Mouse (Mus musculus) thymus, adult 2 months (tissue): ENCODE results near the gene Irf2. TPM values are rescaled to one million over a fixed set of nuclear protein-coding genes. Genes with fewer than 3 reads are reported as not detected.
"Not testable (repeated sequence)": the region's sequence is repeated elsewhere in the genome, so short reads cannot be mapped to it uniquely, and the experiment has no call there.

ENCODE experiments used
- DNase-seq: peaks from one replicate; pipeline ENCODE4 v3.0.0; 2021
- H3K27ac ChIP-seq: fragments of 200-500 bp; 2 replicates; pipeline ENCODE4 v1.5.1; 2012; ENCODE audit warnings: low read length, control low read depth; ENCODE audit not compliant: control insufficient read depth, insufficient read depth
- H3K27me3 ChIP-seq: fragments of 200-500 bp; 2 replicates; pipeline ENCODE4 v1.6.1; 2012; ENCODE audit warnings: mild to moderate bottlenecking, low read length, moderate library complexity, mixed read lengths; ENCODE audit not compliant: control insufficient read depth, insufficient read depth
- H3K36me3 ChIP-seq: fragments of 200-500 bp; 2 replicates; pipeline ENCODE4 v1.6.1; 2012; ENCODE audit warnings: mild to moderate bottlenecking, low read length, moderate library complexity; ENCODE audit not compliant: control insufficient read depth, insufficient read depth
- H3K4me1 ChIP-seq: fragments of 200-500 bp; replicated peaks from 2 replicates; pipeline ENCODE4 v1.6.1; 2012; ENCODE audit warnings: low read length; ENCODE audit not compliant: control insufficient read depth, insufficient read depth
- H3K4me3 ChIP-seq: fragments of 200-500 bp; 2 replicates; pipeline ENCODE4 v1.5.1; 2012; ENCODE audit warnings: mild to moderate bottlenecking, low read length, control low read depth, moderate library complexity; ENCODE audit not compliant: control insufficient read depth, insufficient read depth
- CTCF ChIP-seq: fragments of 200-500 bp; IDR thresholded peaks from 2 replicates; pipeline ENCODE4 v1.5.1; 2012; ENCODE audit warnings: mild to moderate bottlenecking, control low read depth, low read length, moderate library complexity, borderline replicate concordance; ENCODE audit not compliant: control insufficient read depth, poor library complexity, insufficient read depth; ENCODE audit errors: extremely low read depth
- POLR2A ChIP-seq: fragments of 200-500 bp; IDR thresholded peaks from 2 replicates; pipeline ENCODE4 v1.6.1; 2012; ENCODE audit warnings: mild to moderate bottlenecking, low read length, control low read depth, moderate library complexity; ENCODE audit not compliant: control insufficient read depth, poor library complexity, insufficient read depth; ENCODE audit errors: extremely low read depth
- WGBS: fragments of 180-500 bp; shearing (Covaris S2); methylation state at CpG from one replicate; pipeline ENCODE4 v1.1.7; 2018; 5-methylcytosine and 5-hydroxymethylcytosine counted together
- polyA plus RNA-seq: library from polyadenylated mRNA; depleted of rRNA; stranded (reverse); fragments of >200 nt; gene quantifications from 2 replicates; pipeline ENCODE4 v1.2.3, GENCODE M21; 2012

Gene Irf2
- polyA plus RNA-seq, 1 experiment, result 29.8 TPM

DNA sequence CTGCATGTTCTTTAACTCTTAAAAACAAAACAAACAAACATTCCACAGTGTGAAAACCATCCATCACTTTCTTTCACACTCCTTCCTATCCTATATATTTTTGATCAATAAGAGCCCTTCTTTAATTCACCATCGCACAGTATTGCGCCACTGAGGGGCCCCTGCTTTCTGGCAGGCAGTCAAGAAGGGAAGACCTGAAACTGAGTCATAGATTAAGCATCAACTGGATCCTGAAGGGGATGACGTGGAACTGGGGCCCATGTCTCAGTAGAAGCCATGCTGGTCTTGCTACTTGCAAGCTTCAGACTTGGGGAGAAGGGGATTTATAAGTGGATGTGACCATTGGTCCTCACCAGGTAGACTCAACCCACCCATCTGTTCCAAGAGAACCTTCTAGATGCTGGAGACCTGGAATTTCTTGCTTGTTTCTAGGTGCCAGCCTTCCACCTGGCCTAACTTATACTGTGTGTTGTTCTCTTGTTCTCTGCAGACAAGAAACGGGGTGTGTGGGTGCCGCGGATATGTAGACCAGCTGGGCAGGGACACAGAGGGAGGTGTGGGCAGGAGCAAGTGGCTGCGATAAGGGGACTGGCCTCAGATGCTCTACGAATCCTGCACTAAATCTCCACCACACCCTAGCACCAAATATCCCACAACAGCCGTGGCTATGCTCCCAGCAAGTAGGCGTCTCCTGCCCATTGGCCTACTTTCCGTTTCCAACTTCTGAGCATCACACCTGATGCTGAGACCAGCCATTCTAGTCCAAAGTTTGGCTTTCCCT is 18.3 kb upstream of the Irf2 start:
- no peak for DNase-seq
- H3K4me3 ChIP-seq, result no peak overlapping the region
- H3K4me1 ChIP-seq, result peaks cover 25% of the 10 kb centered on the region
- H3K27me3 ChIP-seq, result no peaks in the 10 kb centered on the region
- H3K27ac ChIP-seq, result no peak overlapping the region
- no peaks in the 10 kb centered on the region for H3K36me3 ChIP-seq
- TF ChIP-seq POLR2A (no peak), CTCF (no peak)
- 94% methylated on average over 11 of the region's 11 CpGs for WGBS

DNA sequence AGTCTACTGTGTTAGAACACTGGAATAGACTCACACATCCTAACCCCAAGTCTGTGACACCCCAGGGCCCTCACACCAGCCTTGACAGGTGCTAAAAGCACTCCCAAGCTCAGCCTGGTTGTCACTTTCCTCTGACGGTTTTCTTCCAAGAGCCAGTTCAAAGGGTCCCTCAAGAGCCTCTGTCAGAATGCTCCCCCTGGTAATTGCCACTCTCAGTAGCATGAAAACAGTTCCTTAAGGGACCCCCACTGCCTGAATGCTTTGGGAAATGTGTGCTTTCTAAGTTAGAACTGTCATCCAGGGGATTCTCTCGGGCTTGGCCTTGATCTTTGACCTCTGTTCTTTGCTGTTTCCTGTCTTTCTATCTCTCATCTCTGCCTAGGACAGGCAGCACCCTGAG is 17.0 kb upstream of the Irf2 start:
- Histone ChIP-seq H3K27ac (peak overlapping the region; percentile 83), H3K36me3 (no peaks in the 10 kb centered on the region), H3K4me3 (no peak overlapping the region), H3K27me3 (no peaks in the 10 kb centered on the region), H3K4me1 (peaks cover 22% of the 10 kb centered on the region)
- DNase-seq, result peak; percentile 37
- WGBS, result 10% methylated on average over 2 of the region's 2 CpGs
- TF ChIP-seq CTCF, result no peak
- TF ChIP-seq POLR2A, result no peak

DNA sequence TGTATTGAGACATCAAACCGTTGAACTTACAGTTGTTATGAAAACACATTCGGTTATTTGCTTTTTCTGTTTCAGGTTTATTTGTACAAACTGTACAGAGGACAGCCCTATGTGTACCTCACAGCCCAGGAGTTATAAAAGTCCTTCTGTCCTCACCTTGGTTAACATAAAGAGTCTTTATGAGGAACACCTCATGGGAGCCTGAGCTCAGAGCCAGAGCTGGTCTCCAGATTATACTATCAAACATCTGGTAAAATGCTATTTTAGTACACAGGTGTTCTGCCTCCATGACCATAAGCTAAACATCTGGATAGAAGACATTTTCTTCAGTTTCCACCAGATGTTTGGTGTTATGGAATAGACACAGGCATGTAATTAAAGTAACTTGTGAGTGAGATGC is 13.1 kb upstream of the Irf2 start:
- no peak for DNase-seq
- WGBS, result 97% methylated on average over 2 of the region's 2 CpGs
- no peak for TF ChIP-seq POLR2A

DNA sequence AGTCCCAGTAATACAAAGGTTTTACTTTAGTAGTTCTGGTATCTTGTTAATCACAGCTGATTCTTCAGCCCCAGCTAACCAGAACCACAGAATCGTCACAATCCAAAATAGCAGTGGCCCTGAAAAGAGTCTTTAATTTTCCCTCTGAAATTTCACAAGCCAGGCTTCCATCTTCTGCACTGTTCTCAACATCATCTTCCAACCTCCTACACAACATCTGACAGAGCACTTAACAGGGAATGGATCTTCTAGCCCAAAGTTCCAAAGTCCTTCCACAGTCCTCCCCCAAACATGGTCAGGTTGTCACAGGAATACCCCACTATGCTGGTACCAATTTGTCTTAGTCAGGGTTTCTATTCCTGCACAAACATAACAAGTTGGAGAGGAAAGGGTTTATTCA is 9.9 kb upstream of the Irf2 start:
- not testable (repeated sequence) for H3K36me3 ChIP-seq, H3K4me1 ChIP-seq

More for the DNA sequence above, 13.1 kb upstream of the Irf2 start:
- Histone ChIP-seq H3K27ac (no peak overlapping the region), H3K4me3 (no peak overlapping the region), H3K4me1 (peaks cover 19% of the 10 kb centered on the region), H3K36me3 (no peaks in the 10 kb centered on the region), H3K27me3 (no peaks in the 10 kb centered on the region)

DNA sequence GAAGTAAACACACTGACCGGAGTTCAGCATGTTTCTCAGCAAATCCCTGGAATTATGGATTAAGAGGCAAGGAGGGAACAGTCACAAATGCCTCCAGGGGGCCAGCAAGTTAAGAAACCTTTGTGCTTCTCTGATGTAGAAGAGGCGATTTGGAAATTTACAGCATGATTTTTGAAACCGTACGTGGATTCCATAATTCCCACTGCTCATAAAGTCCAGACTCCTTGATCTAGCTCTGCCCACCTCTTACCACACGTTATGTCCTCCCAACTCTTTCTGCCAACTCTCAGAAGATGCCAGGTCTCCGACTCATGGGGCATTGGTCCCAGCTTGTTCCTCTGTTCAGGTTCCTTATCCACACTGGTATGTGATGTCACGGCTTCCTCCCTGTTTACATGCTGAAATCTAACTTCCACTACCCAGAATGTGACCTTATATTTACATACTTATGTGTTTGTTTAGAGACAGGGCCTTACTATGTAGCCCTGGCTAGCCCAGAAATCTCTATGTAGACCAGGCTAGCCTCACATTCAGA is 7.1 kb upstream of the Irf2 start:
- H3K27me3 ChIP-seq, result no peaks in the 10 kb centered on the region
- 95% methylated on average over 7 of the region's 7 CpGs for WGBS
- no peaks in the 10 kb centered on the region for H3K36me3 ChIP-seq
- H3K4me3 ChIP-seq, result no peak overlapping the region
- DNase-seq, result no peak
- H3K27ac ChIP-seq, result no peak overlapping the region
- no peaks in the 10 kb centered on the region for H3K4me1 ChIP-seq
- TF ChIP-seq CTCF (no peak), POLR2A (no peak)

More for the DNA sequence above, 9.9 kb upstream of the Irf2 start:
- WGBS, result 89% methylated on average over 1 of the region's 1 CpGs
- H3K4me3 ChIP-seq, H3K27me3 ChIP-seq, H3K27ac ChIP-seq, DNase-seq: not testable (repeated sequence)

DNA sequence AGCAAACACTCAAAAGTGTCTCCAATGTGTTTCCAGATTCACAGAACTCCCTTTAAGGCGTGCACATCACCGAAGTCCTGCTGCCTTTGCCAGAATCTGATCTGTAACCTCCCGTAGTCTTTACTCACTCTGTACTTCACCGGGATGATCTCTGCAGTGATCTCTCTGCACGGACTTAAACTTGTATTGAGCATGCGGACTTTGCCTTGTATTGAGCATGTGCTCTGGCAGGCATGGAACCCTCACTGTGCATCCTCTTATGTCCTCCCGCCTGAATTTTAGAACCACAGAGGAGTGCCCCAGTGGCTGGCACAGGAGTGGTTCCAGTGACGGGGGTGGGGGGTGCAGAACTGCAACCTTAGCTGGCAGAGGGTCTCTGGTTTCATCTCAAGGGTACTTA is 5.9 kb upstream of the Irf2 start:
- Histone ChIP-seq H3K27me3 (no peaks in the 10 kb centered on the region), H3K27ac (no peak overlapping the region), H3K4me1 (peaks cover 4% of the 10 kb centered on the region), H3K36me3 (no peaks in the 10 kb centered on the region), H3K4me3 (no peak overlapping the region)
- DNase-seq, result no peak
- 96% methylated on average over 8 of the region's 8 CpGs for WGBS
- TF ChIP-seq CTCF (no peak), POLR2A (no peak)

DNA sequence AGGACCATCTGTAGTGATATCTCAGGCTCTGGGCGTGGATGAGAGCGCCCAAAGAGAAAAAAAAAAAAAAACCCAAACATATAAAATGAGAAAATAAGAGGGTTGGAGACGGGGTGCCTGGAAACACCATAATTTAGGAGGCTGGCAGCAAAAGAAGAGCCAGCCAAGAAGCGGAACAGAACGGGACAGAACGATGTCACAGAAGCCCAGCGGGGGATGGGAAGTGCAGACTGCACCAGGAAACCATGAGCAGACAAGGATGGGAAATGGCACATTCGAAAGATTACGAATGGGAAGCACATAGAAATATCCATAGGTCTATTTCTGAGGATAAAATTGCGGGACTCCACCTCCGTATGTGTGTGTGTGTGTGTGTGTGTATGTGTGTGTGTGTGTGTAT is 4.0 kb upstream of the Irf2 start:
- peaks cover 6% of the 10 kb centered on the region for H3K4me1 ChIP-seq
- no peak for DNase-seq
- H3K27me3 ChIP-seq, result no peaks in the 10 kb centered on the region
- TF ChIP-seq CTCF, result no peak
- TF ChIP-seq POLR2A, result no peak
- no peak overlapping the region for H3K4me3 ChIP-seq
- WGBS, result 94% methylated on average over 11 of the region's 11 CpGs
- H3K27ac ChIP-seq, result no peak overlapping the region
- no peaks in the 10 kb centered on the region for H3K36me3 ChIP-seq
